Mouse (Mus musculus) embryonic facial prominence, embryonic 11.5 days (tissue): ENCODE data around the gene Gabarapl2. TPM values are rescaled to one million over a fixed set of nuclear protein-coding genes. Genes with fewer than 3 reads are reported as not detected.

Source experiments
- ATAC-seq: fragments of 200-750 bp; cut with Nextera tagmentation; replicated peaks from 2 replicates; pipeline ENCODE4 v1.8.0; 2017; ENCODE audit warnings: low read depth; ENCODE audit not compliant: insufficient number of reproducible peaks, low FRiP score, low TSS enrichment
- DNase-seq: peaks from one replicate; pipeline ENCODE4 v3.0.0-alpha.2; 2015; ENCODE audit warnings: low spot score
- H3K27ac ChIP-seq: fragments of 300-500 bp; sonication (generic); replicated peaks from 2 replicates; pipeline ENCODE4 v1.5.1; 2014; ENCODE audit warnings: mild to moderate bottlenecking, low read depth, low read length, control low read depth
- H3K27me3 ChIP-seq: fragments of 300-500 bp; sonication (generic); 2 replicates; pipeline ENCODE4 v1.6.1; 2014; ENCODE audit warnings: mild to moderate bottlenecking, low read length, moderate library complexity, mixed read lengths; ENCODE audit not compliant: control insufficient read depth, insufficient read depth
- H3K36me3 ChIP-seq: fragments of 300-500 bp; sonication (generic); replicated peaks from 2 replicates; pipeline ENCODE4 v1.6.1; 2014; ENCODE audit warnings: low read depth, mild to moderate bottlenecking, low read length, moderate library complexity, mixed read lengths; ENCODE audit not compliant: control insufficient read depth, insufficient read depth
- H3K4me1 ChIP-seq: fragments of 300-500 bp; sonication (generic); 2 replicates; pipeline ENCODE4 v1.6.1; 2014; ENCODE audit warnings: low read length, mixed read lengths; ENCODE audit not compliant: control insufficient read depth, insufficient read depth
- H3K4me2 ChIP-seq: fragments of 300-500 bp; sonication (generic); 2 replicates; pipeline ENCODE4 v1.6.1; 2014; ENCODE audit warnings: low read depth, mild to moderate bottlenecking, control low read depth, low read length, moderate library complexity
- H3K4me3 ChIP-seq: fragments of 300-500 bp; sonication (generic); 2 replicates; pipeline ENCODE4 v1.5.1; 2014; ENCODE audit warnings: low read depth, low read length, control low read depth
- H3K9ac ChIP-seq: fragments of 300-500 bp; sonication (generic); replicated peaks from 2 replicates; pipeline ENCODE4 v1.6.1; 2014; ENCODE audit warnings: mild to moderate bottlenecking, control low read depth, low read length
- H3K9me3 ChIP-seq: fragments of 300-500 bp; sonication (generic); replicated peaks from 2 replicates; pipeline ENCODE4 v1.6.1; 2016; ENCODE audit warnings: mild to moderate bottlenecking, low read length, inconsistent platforms, mixed read lengths; ENCODE audit not compliant: control insufficient read depth
- WGBS: fragments of 180-500 bp; shearing (Covaris S2); extraction: QIAGEN DNeasy Blood & Tissue Kit; methylation state at CpG from one replicate; pipeline ENCODE4 v1.1.7; 2014; 5-methylcytosine and 5-hydroxymethylcytosine counted together
- polyA plus RNA-seq: library from polyadenylated mRNA; unstranded; fragments of >200 nt; fragmentation: Nextera tagmentation; extraction: Ambion mirVana; gene quantifications from 2 replicates; pipeline ENCODE4 v1.2.1, GENCODE M21; 2014

Gabarapl2 gene
- polyA plus RNA-seq, 1 experiment from 2014 or later, result 222 TPM

DNA sequence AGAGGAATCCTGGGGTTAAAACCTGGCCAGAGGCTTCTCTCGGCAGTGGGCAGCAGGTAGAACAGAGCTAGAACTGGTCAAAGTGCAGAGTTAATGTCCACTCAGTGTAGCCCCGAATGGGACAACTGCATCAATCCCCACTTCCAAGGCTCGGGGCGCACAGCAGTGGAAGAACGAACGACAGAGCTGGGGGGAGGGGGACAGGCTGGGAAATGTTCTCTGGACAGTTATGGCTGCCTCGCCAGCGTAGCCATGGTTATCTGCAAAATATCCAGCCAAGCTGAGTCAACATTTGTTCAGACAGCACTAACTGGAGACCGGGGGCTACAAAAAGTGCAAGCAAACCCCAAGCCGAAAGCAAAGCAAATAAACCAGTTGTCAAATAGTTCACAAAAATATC is 37.6 kb downstream of the Gabarapl2 start:
- ATAC-seq (no peak), DNase-seq (no peak)
- Histone ChIP-seq H3K27me3 (no peaks in the 10 kb centered on the region), H3K9me3 (no peaks in the 10 kb centered on the region), H3K4me3 (no peak overlapping the region), H3K4me1 (no peaks in the 10 kb centered on the region), H3K36me3 (no peaks in the 10 kb centered on the region; the same call in 1 of the 2 replicates), H3K9ac (no peak overlapping the region), H3K27ac (no peak overlapping the region), H3K4me2 (no peak overlapping the region)
- WGBS, result 78% methylated on average over 10 of the region's 10 CpGs

DNA sequence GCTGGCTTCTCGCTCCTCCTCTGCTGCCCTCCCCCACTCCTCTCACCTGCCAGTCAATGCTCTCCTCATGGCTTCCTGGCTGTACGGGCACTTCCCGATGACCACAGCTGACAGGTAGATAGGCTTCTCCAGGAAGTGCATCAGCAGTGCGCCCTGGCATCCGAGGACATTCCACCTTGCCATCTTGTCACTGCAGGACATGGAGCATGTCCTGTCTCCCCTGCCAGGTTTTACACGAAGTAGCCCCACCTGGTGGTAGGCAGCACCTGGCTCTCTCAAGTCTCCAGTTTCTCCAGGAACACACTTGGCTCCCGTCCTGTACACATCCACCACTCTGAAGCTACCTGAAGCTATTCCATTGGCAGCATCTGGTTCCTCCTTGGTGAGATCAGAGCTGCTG is 41.6 kb downstream of the Gabarapl2 start:
- no peaks in the 10 kb centered on the region; the same call in 1 of the 2 replicates for H3K36me3 ChIP-seq
- 72% methylated on average over 7 of the region's 7 CpGs for WGBS
- no peak overlapping the region for H3K4me3 ChIP-seq
- no peak overlapping the region for H3K4me2 ChIP-seq
- H3K9ac ChIP-seq, result no peak overlapping the region
- no peaks in the 10 kb centered on the region for H3K9me3 ChIP-seq
- H3K4me1 ChIP-seq, result no peaks in the 10 kb centered on the region
- H3K27ac ChIP-seq, result no peak overlapping the region
- no peaks in the 10 kb centered on the region for H3K27me3 ChIP-seq
- no peak for ATAC-seq
- no peak for DNase-seq

DNA sequence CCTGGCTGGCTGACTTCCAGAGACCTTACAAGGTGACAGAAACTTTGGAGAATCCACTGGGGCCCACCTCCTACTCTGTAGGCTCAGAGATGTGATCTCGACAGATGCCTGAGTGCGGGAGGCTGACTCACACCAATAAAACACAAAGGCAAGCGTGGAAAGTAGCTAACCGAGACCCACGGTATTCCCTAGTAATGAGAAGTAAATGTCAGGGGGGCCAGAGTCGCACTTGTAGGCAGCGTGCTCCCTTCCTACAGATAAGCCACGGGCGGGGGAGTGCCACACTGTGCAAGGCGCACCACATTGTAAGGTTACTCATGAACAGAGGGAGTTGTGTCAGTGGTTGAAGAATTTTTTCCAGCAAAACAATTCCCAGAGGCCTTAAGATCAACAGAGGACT is 44.0 kb downstream of the Gabarapl2 start:
- Histone ChIP-seq H3K9ac (no peak overlapping the region), H3K27me3 (no peaks in the 10 kb centered on the region), H3K36me3 (no peaks in the 10 kb centered on the region; the same call in none of the 2 replicates), H3K4me2 (no peak overlapping the region), H3K27ac (no peak overlapping the region), H3K4me1 (no peaks in the 10 kb centered on the region), H3K4me3 (no peak overlapping the region), H3K9me3 (no peaks in the 10 kb centered on the region)
- WGBS, result 85% methylated on average over 10 of the region's 10 CpGs
- DNase-seq (no peak), ATAC-seq (no peak)

DNA sequence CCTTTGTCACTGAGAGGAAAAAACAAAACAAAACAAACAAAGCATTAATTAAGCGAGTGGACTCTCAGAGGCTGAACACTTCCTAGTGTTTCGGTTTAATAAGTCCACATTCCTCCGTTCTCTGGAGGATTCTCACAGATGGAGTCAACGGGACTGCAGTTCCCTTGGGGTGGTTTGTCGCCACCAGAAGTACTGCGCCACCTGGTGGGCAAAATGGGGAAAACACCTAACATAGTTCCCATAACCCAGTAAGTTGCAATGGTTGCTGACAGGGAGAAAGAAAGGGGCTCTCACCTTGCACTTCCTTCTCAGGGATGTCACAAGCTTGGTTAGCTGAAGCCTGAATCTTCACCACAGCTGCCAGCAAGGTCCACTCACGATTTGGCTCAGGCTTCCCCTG is 49.4 kb downstream of the Gabarapl2 start:
- no peaks in the 10 kb centered on the region for H3K9me3 ChIP-seq
- no peak overlapping the region for H3K4me2 ChIP-seq
- ATAC-seq (no peak), DNase-seq (peak; percentile 87)
- no peaks in the 10 kb centered on the region for H3K4me1 ChIP-seq
- 12% methylated on average over 7 of the region's 7 CpGs for WGBS
- no peak overlapping the region for H3K9ac ChIP-seq
- H3K4me3 ChIP-seq, result no peak overlapping the region
- H3K36me3 ChIP-seq, result peaks cover 6% of the 10 kb centered on the region
- H3K27me3 ChIP-seq, result no peaks in the 10 kb centered on the region
- no peak overlapping the region for H3K27ac ChIP-seq

DNA sequence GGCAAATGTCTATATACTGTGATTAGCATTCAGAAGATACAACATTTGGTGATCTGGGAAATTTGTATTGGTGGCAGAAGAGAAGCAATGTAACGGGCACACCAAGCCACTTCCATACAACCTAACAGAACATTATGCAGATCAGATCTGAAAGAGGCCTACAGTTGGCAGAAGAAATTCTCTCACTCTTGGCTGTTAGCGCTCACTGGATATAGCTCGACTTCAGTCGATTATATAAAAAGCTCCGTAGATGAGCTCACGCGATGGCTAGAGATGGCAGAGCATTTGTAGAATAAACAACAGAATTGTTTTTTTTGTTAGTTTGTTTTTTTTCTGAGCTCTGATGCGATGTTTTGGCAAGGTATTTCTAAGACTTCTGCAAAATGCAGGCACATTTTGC is 50.8 kb downstream of the Gabarapl2 start:
- Histone ChIP-seq H3K4me1 (no peaks in the 10 kb centered on the region), H3K27me3 (no peaks in the 10 kb centered on the region), H3K36me3 (peaks cover 6% of the 10 kb centered on the region), H3K27ac (no peak overlapping the region), H3K4me3 (peak overlapping the region; percentile 78), H3K4me2 (peak overlapping the region; percentile 64), H3K9me3 (no peaks in the 10 kb centered on the region), H3K9ac (peak overlapping the region; percentile 86)
- ATAC-seq (no peak), DNase-seq (no peak)
- 70% methylated on average over 8 of the region's 8 CpGs for WGBS

DNA sequence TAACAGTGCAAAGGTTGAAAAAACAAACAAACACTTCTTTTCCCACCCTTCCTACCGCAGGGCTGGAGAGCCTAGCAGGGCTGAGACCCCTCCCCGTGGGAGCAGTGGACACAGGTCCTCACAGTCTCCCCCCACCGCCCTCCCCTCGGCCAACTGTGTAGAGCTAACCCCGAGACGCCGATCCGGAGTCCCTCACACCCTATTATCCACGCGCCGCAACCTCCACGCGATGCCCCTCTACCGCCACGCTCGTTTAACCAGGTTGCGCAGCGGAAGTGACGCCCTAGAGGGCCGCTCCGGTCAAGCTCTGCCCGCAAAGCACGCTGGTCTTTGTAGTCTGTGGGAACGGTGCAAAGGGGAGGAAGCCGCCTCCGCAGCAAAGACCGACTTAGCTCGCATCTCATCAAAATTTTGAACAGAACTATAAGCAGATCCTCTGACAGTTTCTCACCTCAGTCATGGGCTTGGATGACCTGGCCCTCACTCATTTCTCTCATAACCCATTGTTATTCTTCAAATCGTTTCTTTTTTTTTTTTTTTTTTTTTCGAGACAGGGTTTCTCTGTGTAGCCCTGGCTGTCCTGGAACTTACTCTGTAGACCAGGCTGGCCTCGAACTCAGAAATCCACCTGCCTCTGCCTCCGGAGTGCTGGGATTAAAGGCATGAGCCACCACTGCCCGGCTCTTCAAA is 51.7 kb downstream of the Gabarapl2 start, which contains the start of gene Adat1:
Gene Adat1 (minus strand): TSS at position 290 of the 690 bp plus-strand sequence.
- Histone ChIP-seq H3K9me3 (no peaks in the 10 kb centered on the region), H3K27ac (no peak within 1 kb of the TSS), H3K4me1 (no peaks in the 10 kb centered on the region), H3K9ac (peak within 1 kb of the TSS; percentile 86), H3K4me3 (peak within 1 kb of the TSS; percentile 78), H3K36me3 (peaks cover 6% of the 10 kb centered on the region), H3K4me2 (peak within 1 kb of the TSS; percentile 64), H3K27me3 (no peaks in the 10 kb centered on the region)
- peak; percentile 97 for DNase-seq
- peak; percentile 93 for ATAC-seq
- 5% methylated on average over 32 of the region's 33 CpGs for WGBS

DNA sequence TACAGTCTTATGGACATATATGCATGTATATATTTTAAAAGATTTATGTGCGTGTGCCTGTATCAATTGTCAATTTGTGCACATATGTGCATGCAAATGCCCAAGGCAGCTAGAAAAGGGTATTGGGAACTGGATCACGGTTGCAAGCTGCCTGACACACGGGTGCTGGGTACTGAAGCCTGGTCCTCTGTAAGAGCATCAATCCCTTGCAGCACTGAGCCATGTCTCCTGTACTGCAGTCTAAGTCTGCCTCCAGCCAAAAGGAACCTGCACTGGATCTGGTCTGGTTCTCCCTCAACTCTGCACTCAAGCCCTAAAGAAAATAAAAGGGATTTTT is 52.2 kb downstream of the Gabarapl2 start:
- Histone ChIP-seq H3K27me3 (no peaks in the 10 kb centered on the region), H3K9ac (no peak overlapping the region), H3K27ac (no peak overlapping the region), H3K9me3 (no peaks in the 10 kb centered on the region), H3K4me1 (no peaks in the 10 kb centered on the region), H3K36me3 (peaks cover 9% of the 10 kb centered on the region), H3K4me3 (no peak overlapping the region), H3K4me2 (no peak overlapping the region)
- DNase-seq, result no peak
- no peak for ATAC-seq
- 76% methylated on average over 3 of the region's 3 CpGs for WGBS
